Mouse (Mus musculus) kidney, postnatal 4 days (tissue): ENCODE measurements around the gene Xylb.
"Not testable (repeated sequence)": the region's sequence is repeated elsewhere in the genome, so short reads cannot be mapped to it uniquely, and the experiment has no call there.

Experiments
- DNase-seq, 2 experiments: peaks; one replicate each; pipeline ENCODE4 v3.0.0; 2021; ENCODE audit warnings: mixed read lengths in 2 of 2

Xylb gene

GRCm38 (mm10) chr9:119340909-119341816 lies 16.0 kb upstream of the Xylb start, which contains the start of gene Myd88:
Gene Myd88 (minus strand): TSS chr9:119341411.
- peak; percentile 95 to 97 for DNase-seq

GRCm38 (mm10) chr9:119342728-119343127 lies 14.5 kb upstream of the Xylb start:
- DNase-seq: no peak

GRCm38 (mm10) chr9:119346376-119346775 lies 10.8 kb upstream of the Xylb start:
- no peak for DNase-seq

DNA sequence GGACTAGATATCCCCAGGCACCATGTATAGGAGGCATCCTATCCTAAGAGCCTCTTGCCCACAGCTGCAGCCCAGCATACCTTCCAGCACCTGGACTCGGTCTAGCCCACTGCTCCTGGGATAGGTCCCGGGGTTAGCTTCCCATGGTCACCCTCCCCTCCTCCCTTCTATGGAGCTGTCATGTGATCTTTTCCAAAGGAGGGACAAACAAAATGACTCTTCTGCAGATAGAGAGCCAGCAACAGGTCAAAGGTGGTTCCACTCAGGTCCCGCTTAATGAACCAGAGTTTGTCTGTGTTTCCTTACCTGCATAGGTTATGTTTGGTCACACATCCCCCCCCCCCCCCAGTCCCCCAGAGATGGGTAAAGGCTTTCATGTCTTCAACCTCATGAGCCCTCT lies 6.7 kb upstream of the Xylb start:
- no peak for DNase-seq

GRCm38 (mm10) chr9:119350947-119351705 lies 6.1 kb upstream of the Xylb start:
- DNase-seq: peak; percentile 19 to 45

DNA sequence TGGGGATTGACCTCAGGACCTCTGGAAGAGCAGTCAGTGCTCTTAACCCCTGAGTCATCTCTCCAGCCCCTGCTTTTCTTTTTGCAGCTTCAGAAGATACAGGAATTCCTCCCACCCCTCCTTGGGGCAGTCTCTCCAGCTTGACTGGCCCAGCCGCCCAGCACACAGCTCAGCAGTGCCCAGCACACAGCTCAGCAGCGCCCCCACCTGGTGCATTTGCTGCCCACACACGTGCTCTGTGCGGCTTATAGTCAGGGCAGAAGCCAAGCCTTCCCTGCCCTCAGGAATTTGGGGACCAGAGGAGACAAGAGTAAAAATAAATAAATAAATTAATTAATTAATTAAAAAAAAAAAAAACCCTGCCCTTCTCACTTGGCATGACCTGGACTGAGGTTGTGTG lies 5.1 kb upstream of the Xylb start:
- peak; percentile 92 to 94 for DNase-seq

DNA sequence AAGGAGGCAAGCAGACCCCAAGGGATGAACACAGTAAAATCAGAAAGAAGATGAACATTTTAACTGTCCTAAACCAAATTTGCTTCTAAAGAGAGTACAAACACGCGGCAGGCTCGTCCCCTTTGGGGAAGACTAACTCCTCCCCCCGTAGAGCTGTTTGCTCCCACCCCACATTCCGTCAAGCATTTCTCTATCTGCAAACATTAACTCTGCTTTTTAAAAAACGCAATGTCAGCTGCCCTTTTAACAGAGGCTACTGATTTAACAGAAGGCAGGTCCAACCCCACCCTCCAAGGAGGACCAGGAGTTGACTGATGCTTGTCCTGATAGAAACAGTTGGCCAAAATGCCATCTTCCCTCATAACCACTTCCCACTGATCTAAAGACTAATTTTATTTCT lies 3.3 kb upstream of the Xylb start:
- peak in 1 of 2 experiments; percentile 20 for DNase-seq

- no peak for DNase-seq
These were observed 1.2 kb upstream of the Xylb start for GRCm38 (mm10) chr9:119355943-119356342.

- peak; percentile 50 to 72 for DNase-seq
These were observed 863 bp downstream of the Xylb start for GRCm38 (mm10) chr9:119358058-119358429.

DNA sequence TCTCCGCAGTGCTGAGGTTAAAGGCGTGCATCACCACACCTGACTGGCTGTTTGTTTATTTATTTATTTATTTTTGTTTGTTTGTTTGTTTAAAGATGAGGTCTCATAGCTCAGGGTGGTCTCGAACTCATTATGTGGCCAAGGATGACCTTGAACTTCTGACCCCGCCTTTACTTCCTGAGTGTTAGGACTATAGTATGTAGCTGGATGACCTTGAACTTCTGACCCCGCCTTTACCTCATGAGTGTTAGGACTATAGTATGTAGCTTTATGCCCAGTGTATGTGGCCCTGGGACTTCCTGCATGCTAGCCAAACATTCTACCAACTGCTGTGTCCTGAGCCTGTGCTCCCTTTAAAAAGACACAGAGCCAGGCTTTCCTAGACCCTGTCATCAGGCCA lies 4.2 kb downstream of the Xylb start:
- DNase-seq: no peak

- no peak for DNase-seq
These were observed 6.0 kb downstream of the Xylb start for GRCm38 (mm10) chr9:119363229-119363628.

DNA sequence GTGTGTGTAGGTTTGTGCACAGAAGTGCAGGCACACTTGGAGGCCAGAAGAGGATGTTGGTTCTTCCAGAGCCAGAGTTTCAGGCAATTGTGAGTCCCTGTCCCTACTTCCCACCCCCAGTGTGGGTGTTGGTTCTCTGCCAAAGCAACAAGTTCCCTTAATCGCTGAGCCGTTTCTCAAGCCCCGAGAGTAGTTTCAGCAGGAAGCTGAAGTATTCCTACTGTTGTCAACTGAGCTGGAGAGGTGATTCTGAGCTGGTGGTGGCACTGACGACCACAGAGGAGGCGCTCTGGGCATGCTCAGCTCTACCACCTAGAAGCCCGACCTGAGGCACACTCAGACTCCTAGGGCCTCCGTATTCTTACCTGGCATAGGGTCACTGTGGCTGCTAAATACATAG lies 8.1 kb downstream of the Xylb start, which contains the start of gene Slc22a14:
Gene Slc22a14, minus strand, starts transcription at position 270 of the 400 bp plus-strand sequence.
- peak; percentile 29 to 42 for DNase-seq

DNA sequence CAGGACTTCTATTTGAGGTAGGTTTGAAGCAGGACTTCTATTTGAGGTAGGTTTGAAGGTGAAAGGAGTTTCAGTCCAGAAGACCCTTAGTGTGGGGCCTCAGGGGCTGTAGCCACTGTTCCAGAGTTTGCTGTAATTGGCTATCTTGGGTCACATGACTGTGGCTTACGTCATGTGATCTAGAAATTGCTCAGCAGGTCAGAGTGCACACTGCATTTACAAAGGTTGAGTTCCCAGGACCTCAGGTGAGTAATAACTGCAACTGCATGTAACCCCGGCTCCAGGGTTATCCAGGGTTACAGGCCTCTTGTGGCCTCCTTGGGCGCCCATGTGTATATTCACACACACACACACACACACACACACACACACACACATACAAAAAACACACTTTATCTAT lies 11.2 kb downstream of the Xylb start:
- DNase-seq: no peak

DNA sequence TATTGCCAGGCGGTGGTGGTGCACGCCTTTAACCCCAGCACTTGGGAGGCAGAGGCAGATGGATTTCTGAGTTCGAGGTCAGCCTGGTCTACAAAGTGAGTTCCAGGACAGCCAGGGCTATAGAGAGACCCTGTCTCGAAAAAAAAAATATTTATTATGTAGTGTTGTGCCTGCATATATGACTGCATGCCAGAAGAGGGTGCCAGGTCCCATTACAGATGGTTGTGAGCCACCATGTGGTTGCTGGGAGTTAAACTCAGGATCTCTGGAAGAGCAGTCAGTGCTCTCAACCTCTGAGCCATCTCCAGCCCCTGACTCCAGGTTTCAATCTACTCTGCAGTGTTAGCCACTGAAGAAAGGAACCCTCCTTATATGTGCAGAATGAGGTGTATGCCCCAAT lies 13.6 kb downstream of the Xylb start:
- not testable (repeated sequence) for DNase-seq

DNA sequence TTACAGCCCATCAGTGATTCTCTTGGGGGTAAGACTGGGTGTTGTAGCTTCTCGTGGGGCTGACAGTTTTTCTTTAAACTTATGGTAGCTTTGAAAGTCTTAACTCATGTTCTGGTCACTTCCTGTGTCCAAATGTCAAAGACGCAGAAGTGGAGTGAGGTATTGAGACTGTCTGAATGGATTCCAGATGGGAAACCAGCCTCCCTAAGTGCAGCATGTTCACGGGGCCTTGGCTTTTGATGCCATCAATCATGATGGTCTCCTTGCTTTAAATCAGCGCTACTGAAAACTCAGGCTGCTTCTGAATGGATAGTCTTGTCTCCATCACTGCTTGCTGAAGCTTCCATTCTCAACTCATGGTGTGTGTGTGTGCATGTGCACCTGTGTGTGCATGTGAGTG lies 14.1 kb downstream of the Xylb start:
- no peak for DNase-seq

DNA sequence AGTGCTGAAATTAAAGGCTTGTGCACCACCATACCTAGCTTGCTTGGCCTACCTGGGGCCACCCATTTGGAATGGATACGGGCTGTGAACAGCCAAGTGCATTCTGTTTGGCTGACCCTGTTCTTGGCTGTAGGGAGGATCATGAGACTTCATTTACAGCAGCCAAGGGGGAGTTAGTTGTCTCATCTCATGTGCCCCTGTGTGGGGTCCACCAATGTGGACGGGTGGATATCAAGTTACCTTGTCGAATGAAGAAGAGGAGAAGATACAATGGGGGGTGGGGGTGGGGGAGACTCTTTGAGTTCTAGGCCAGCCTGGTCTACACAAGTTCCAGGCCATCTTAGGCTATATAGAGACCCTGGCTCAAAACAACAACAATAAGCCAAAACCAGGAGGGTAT lies 17.8 kb downstream of the Xylb start:
- no peak for DNase-seq

GRCm38 (mm10) chr9:119375556-119375955 lies 18.4 kb downstream of the Xylb start:
- no peak for DNase-seq

DNA sequence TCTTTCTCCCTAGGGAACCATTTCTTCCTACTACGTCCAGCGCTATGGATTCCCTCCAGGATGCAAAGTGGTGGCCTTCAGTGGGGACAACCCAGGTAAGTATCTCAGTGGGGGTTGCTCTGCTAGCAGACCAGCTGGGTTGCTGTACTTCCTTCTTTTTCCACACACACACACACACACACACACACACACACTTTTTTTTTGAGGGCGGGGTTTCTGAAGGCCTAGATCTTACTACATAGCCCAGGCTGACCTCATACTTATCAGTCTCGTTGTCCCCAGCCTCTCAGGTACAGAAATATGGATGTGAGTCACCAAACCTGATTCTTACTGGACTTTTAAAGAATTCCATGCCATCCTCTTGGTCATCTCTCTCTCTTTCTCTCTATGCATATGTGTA lies 21.1 kb downstream of the Xylb start:
- DNase-seq: no peak

DNA sequence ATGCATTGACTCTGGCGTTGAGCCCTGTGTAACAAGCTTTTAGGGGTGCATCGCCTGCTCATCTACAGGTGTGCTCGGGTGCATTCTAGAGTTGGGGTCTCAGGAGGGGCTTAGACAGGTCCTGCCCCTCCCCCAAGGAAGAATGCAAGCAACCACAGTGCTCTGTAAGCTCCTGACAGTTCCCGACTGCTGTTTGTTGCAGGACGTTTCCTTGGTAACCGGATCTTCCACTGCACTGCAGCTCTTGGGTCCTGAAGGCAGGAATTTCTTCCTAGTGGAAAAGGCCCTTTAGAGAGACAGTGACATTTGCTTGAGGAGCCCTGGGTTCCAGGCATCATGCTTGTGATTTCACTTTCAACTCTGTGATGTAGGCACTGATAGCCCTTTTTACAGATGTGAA lies 25.4 kb downstream of the Xylb start:
- DNase-seq: no peak

DNA sequence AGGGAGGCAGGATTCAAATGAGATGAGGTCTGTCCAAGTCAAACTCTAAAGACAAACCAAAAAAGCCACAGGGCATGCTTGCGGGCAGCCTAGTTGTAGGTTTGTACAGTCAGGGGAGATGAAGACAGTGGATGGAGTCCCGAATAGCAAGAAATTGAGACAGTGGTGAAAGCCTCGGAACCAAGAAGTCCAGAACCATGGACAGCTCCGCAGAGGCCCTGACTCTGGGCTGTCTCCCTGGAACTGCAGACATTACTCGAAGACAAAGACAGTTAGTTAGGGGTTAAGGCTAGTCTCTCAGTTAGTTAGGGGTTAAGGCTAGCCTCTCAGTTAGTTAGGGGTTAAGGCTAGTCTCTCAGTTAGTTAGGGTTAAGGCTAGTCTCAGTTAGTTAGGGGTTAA lies 31.8 kb downstream of the Xylb start:
- peak; percentile 72 to 73 for DNase-seq

DNA sequence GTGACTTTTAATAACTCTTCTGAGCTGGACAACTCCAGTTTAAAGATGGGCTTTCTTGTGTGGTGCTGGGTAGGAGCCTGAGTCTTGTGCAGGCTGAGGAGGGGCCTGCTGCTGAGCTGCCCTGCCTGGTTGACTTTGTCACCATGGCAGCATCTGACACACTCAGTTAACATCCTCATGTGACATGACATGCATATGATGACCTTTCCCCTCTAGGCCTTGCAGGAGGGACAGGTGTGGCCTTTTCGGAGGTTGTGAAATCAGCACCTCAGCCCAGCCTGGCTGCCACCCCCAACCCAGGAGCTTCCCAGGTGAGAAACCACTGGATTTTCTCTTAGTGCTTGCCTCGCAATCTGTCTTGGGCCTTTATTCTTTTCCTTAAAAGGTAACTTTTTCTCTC lies 33.0 kb downstream of the Xylb start:
- DNase-seq: no peak

GRCm38 (mm10) chr9:119394808-119395207 lies 37.6 kb downstream of the Xylb start:
- DNase-seq: no peak

GRCm38 (mm10) chr9:119401351-119401750 lies 44.2 kb downstream of the Xylb start:
- no peak for DNase-seq

GRCm38 (mm10) chr9:119401801-119402214 lies 44.6 kb downstream of the Xylb start, which contains the start of gene Acvr2b:
Gene Acvr2b (plus strand): TSS chr9:119402118.
- DNase-seq: peak; percentile 98 to 99
